Mouse (Mus musculus) spleen, adult 2 months (tissue): Measurements from ENCODE around the gene Arhgef26.

Source experiments
- CTCF ChIP-seq: fragments of 200-500 bp; IDR thresholded peaks from 2 replicates; pipeline ENCODE4 v1.5.1; 2011; ENCODE audit warnings: mild to moderate bottlenecking, inconsistent platforms; ENCODE audit not compliant: insufficient read depth, insufficient read length, insufficient replicate concordance; ENCODE audit errors: extremely low read depth
- POLR2A ChIP-seq: fragments of 200-500 bp; IDR thresholded peaks from 2 replicates; pipeline ENCODE4 v1.6.1; 2011; ENCODE audit warnings: low read depth, low read length, inconsistent platforms

DNA sequence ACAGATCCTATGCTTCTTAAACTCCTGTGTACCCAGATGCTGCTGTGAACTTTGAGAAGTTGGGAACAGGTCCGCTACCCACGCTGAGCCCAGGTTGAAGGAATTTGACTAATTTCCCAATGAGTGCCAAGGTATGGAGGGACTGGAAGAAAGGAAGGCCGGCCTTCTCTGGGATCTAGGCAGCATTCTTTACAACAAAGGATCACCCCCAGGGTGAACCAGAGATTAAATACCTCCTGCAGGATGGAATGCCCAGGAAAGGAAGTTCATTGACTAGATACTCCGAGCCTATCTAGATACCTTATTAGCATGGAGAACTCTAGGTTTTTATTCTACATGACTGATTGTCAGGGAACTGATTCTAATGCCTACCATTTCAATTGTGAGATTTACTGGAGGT lies 114.8 kb downstream of the Arhgef26 start:
- TF ChIP-seq POLR2A (no peak), CTCF (no peak)
